Mouse (Mus musculus): Measurements from ENCODE around the gene Atp5j.

- no peak for TF ChIP-seq POLR2A (IDR thresholded peaks at IDR 0.05; ENCODE audit: borderline replicate concordance, insufficient read depth, low read length)
- TF ChIP-seq CTCF (IDR thresholded peaks at IDR 0.05; ENCODE audit: borderline replicate concordance, insufficient read depth, low read depth, low read length): no peak
Observed at GRCm38 (mm10) chr16:84881168-84881567, 45.7 kb upstream of the Atp5j start.

Data from cerebellum, adult 2 months (tissue).